Mouse (Mus musculus): ENCODE measurements around the gene Ndst2.

DNA sequence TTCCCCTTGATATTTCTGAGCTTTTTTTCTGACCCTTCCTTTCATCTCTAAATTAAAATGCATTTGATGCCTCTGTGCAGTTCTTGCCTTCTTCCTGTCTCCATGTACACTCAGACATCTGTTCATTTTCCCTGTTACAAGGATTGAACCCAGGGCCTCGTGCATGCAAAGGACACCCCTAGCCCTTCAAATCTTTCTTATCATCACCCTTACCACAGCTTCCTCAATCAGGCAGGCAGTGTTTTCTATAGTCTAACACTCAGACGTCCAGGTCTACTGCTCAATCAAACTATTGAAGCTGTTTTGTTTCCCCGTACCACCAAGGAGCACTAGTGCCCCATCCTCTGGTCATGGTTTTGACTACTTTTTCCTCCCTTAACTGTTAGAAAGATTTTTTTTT lies 19.4 kb upstream of the Ndst2 start:
- TF ChIP-seq CTCF (conservative IDR thresholded peaks at IDR 0.05; ENCODE audit: insufficient read depth, insufficient read length, low read depth, low read length) (no peak), POLR2A (IDR thresholded peaks at IDR 0.05; ENCODE audit: low read depth, low read length) (no peak)

All from kidney, adult 2 months (tissue).